Mouse (Mus musculus) hindbrain, postnatal 0 days (tissue): ENCODE measurements around the gene Usp33. TPM values are rescaled to one million over a fixed set of nuclear protein-coding genes. Genes with fewer than 3 reads are reported as not detected.

Source experiments
- ATAC-seq: fragments of 200-750 bp; cut with Nextera tagmentation; 2 replicates; pipeline ENCODE4 v1.8.0; 2017; ENCODE audit warnings: mild to moderate bottlenecking, moderate TSS enrichment, moderate library complexity
- DNase-seq: peaks from one replicate; pipeline ENCODE4 v3.0.0-alpha.2; 2015; ENCODE audit warnings: low spot score
- H3K27ac ChIP-seq: fragments of 300-500 bp; sonication (generic); 2 replicates; pipeline ENCODE4 v1.5.1; 2014; ENCODE audit warnings: mild to moderate bottlenecking
- H3K27me3 ChIP-seq: fragments of 300-500 bp; sonication (generic); 2 replicates; pipeline ENCODE4 v1.6.1; 2014; ENCODE audit warnings: low read length, mixed read lengths; ENCODE audit not compliant: insufficient read depth
- H3K36me3 ChIP-seq: fragments of 300-500 bp; sonication (generic); 2 replicates; pipeline ENCODE4 v1.6.1; 2014; ENCODE audit warnings: low read length, mixed read lengths; ENCODE audit not compliant: insufficient read depth
- H3K4me1 ChIP-seq: fragments of 300-500 bp; sonication (generic); 2 replicates; pipeline ENCODE4 v1.6.1; 2014; ENCODE audit warnings: antibody characterized with exemption, low read length, mixed read lengths; ENCODE audit not compliant: insufficient read depth
- H3K4me2 ChIP-seq: fragments of 300-500 bp; sonication (generic); 2 replicates; pipeline ENCODE4 v1.6.1; 2014; ENCODE audit warnings: low read depth, mild to moderate bottlenecking, low read length, moderate library complexity, mixed read lengths
- H3K4me3 ChIP-seq: fragments of 300-500 bp; sonication (generic); 2 replicates; pipeline ENCODE4 v1.5.1; 2014; ENCODE audit warnings: low read length
- H3K9ac ChIP-seq: fragments of 300-500 bp; sonication (generic); replicated peaks from 2 replicates; pipeline ENCODE4 v1.6.1; 2014; ENCODE audit warnings: mild to moderate bottlenecking, low read length, moderate library complexity, mixed read lengths
- H3K9me3 ChIP-seq: fragments of 300-500 bp; sonication (generic); 2 replicates; pipeline ENCODE4 v1.6.1; 2016; ENCODE audit warnings: low read length, mixed read lengths
- CTCF ChIP-seq: IDR thresholded peaks from 2 replicates; pipeline ENCODE4 v1.5.1; 2016; ENCODE audit warnings: antibody characterized with exemption, control low read depth, low read depth
- WGBS: fragments of 180-500 bp; shearing (Covaris S2); extraction: QIAGEN DNeasy Blood & Tissue Kit; methylation state at CpG from one replicate; pipeline ENCODE4 v1.1.7; 2014; 5-methylcytosine and 5-hydroxymethylcytosine counted together
- polyA plus RNA-seq: library from polyadenylated mRNA; unstranded; fragments of >200 nt; fragmentation: Nextera tagmentation; extraction: Ambion mirVana; gene quantifications from 2 replicates; pipeline ENCODE4 v1.2.1, GENCODE M21; 2015
- total RNA-seq: library from RNA; depleted of rRNA; stranded (reverse); fragments of >200 nt; gene quantifications from 2 replicates; pipeline ENCODE4 v1.2.3, GENCODE M21; 2014; rRNA removed

Usp33 gene
- total RNA-seq = 51.5 and 74.1 TPM in 2 replicates
- polyA plus RNA-seq = 63.5 and 64.8 TPM in 2 replicates

- H3K27me3 ChIP-seq = no peaks in the 10 kb centered on the region
Measured at GRCm38 (mm10) chr3:152345732-152346632, at the start of gene Usp33. Gene Usp33, plus strand, starts transcription at chr3:152346478.

GRCm38 (mm10) chr3:152300376-152301337 lies 45.6 kb upstream of the Usp33 start:
- ATAC-seq = no peak
- Histone ChIP-seq H3K9me3 (no peaks in the 10 kb centered on the region), H3K4me2 (no peak overlapping the region), H3K9ac (no peak overlapping the region), H3K27ac (no peak overlapping the region), H3K4me3 (no peak overlapping the region), H3K36me3 (peaks cover 19% of the 10 kb centered on the region), H3K27me3 (no peaks in the 10 kb centered on the region), H3K4me1 (no peaks in the 10 kb centered on the region)
- TF ChIP-seq CTCF = peak; percentile 59
- WGBS = 90% methylated on average over 14 of the region's 14 CpGs
- no peak for DNase-seq

More at GRCm38 (mm10) chr3:152345732-152346632, at the start of gene Usp33:
- Histone ChIP-seq H3K4me1 (0 out of 2 replicates have a peak, but pooled peaks cover 6% of the 10 kb centered on the region), H3K9me3 (no peaks in the 10 kb centered on the region), H3K27ac (peak within 1 kb of the TSS; percentile 92), H3K9ac (peak within 1 kb of the TSS; percentile 87), H3K36me3 (no peaks in the 10 kb centered on the region), H3K4me2 (peak within 1 kb of the TSS; percentile 65), H3K4me3 (peak within 1 kb of the TSS; percentile 84)
- no peak for TF ChIP-seq CTCF
- ATAC-seq = peak; percentile 97
- 7% methylated on average over 37 of the region's 44 CpGs for WGBS
- DNase-seq = peak; percentile 96

- Histone ChIP-seq H3K4me1 (no peaks in the 10 kb centered on the region), H3K36me3 (peaks cover 19% of the 10 kb centered on the region; the same call in 1 of the 2 replicates), H3K27me3 (no peaks in the 10 kb centered on the region), H3K4me2 (no peak overlapping the region), H3K27ac (no peak overlapping the region), H3K4me3 (no peak overlapping the region), H3K9ac (no peak overlapping the region), H3K9me3 (no peaks in the 10 kb centered on the region)
- WGBS = 72% methylated on average over 9 of the region's 9 CpGs
- no peak for TF ChIP-seq CTCF
- DNase-seq (no peak), ATAC-seq (0 out of 2 replicates have a peak, but pooled peaks have one; percentile 32)
Measured at GRCm38 (mm10) chr3:152302991-152303390, 43.3 kb upstream of the Usp33 start.

- Histone ChIP-seq H3K4me3 (no peak overlapping the region), H3K9ac (no peak overlapping the region), H3K27ac (no peak overlapping the region), H3K36me3 (peaks cover 19% of the 10 kb centered on the region; the same call in 1 of the 2 replicates), H3K9me3 (no peaks in the 10 kb centered on the region), H3K4me1 (no peaks in the 10 kb centered on the region), H3K4me2 (no peak overlapping the region), H3K27me3 (no peaks in the 10 kb centered on the region)
- DNase-seq (no peak), ATAC-seq (no peak)
- no peak for TF ChIP-seq CTCF
- 62% methylated on average over 6 of the region's 6 CpGs for WGBS
Measured at GRCm38 (mm10) chr3:152304093-152304815, 42.0 kb upstream of the Usp33 start.

GRCm38 (mm10) chr3:152305080-152305479 lies 41.2 kb upstream of the Usp33 start:
- Histone ChIP-seq H3K9me3 (no peaks in the 10 kb centered on the region), H3K4me1 (no peaks in the 10 kb centered on the region), H3K9ac (no peak overlapping the region), H3K27me3 (no peaks in the 10 kb centered on the region), H3K4me3 (no peak overlapping the region), H3K27ac (no peak overlapping the region), H3K4me2 (no peak overlapping the region), H3K36me3 (peaks cover 19% of the 10 kb centered on the region; the same call in 1 of the 2 replicates)
- no peak for ATAC-seq
- no peak for TF ChIP-seq CTCF
- WGBS = 88% methylated on average over 8 of the region's 8 CpGs
- DNase-seq = no peak

- Histone ChIP-seq H3K4me2 (no peak overlapping the region), H3K9ac (no peak overlapping the region), H3K27me3 (no peaks in the 10 kb centered on the region), H3K4me1 (no peaks in the 10 kb centered on the region), H3K9me3 (no peaks in the 10 kb centered on the region), H3K36me3 (peaks cover 19% of the 10 kb centered on the region; the same call in 1 of the 2 replicates), H3K4me3 (no peak overlapping the region), H3K27ac (no peak overlapping the region)
- DNase-seq (no peak), ATAC-seq (no peak)
- 91% methylated on average over 4 of the region's 4 CpGs for WGBS
- no peak for TF ChIP-seq CTCF
Measured at GRCm38 (mm10) chr3:152305971-152306370, 40.3 kb upstream of the Usp33 start.
